In the genomic region with DNA sequence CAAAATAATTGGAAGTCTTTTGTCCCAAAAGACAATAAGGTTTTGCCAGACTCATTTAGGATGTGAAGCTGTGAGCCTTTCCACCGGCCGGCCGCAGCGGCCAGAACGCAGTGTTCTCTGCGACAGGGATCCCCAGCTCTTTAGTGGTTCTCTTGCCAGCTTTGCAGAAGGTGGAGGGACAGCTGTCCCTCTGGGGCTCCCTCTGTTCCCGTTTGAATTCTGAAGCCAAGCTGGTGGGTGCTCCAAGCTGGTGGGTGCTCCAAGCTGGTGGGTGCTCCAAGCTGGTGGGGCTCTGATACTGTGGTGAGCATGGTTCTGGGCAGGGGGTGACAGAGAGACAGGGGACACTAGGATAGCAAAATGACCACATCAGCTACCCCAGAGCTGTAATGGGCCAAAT, we compare ENCODE assay signal across 12 mouse cellular contexts. TPM values are rescaled to one million over a fixed set of nuclear protein-coding genes. Genes with fewer than 3 reads are reported as not detected.
DNase-seq lines count a peak whose midpoint lies in the region; ATAC-seq lines count a peak whose summit lies in the region.
"Had no signal": no experiment of that assay in that cellular context is flagged by ENCODE, and none has a peak within 500 bp of the region (broad histone marks: within the 10 kb centered on the region; RNA-seq: fewer than 3 reads in every experiment).

No protein-coding gene starts in this region.

- H3K4me2 ChIP-seq in forebrain, embryonic 15.5 days (replicated peaks) = no peak overlapping the region
- H3K4me2 ChIP-seq in forebrain, embryonic 11.5 days (ENCODE audit: low read depth, low read length, severe bottlenecking) = no peak overlapping the region
- H3K4me2 ChIP-seq in hindbrain, embryonic 16.5 days (ENCODE audit: low read length) = no peak overlapping the region
- H3K4me2 ChIP-seq: embryonic facial prominence, embryonic 15.5 days; limb, embryonic 15.5 days had no signal

- DNase-seq in forebrain, embryonic 11.5 days (ENCODE audit: low spot score) = no peak
- DNase-seq in hindbrain, embryonic 10.5 days (ENCODE audit: low spot score) = no peak
- peak; percentile 77 for DNase-seq in layer of hippocampus, adult 9-11 months
- DNase-seq in adrenal gland, postnatal 25 days = no peak
- no peak for DNase-seq in embryo, embryonic 11 days
- DNase-seq: cerebellum, adult 9-11 months; kidney, adult 2 months had no signal

- peaks cover 28% of the 10 kb centered on the region for H3K4me1 ChIP-seq in forebrain, embryonic 15.5 days
- H3K4me1 ChIP-seq in forebrain, embryonic 11.5 days (replicated peaks; ENCODE audit: control insufficient read depth, insufficient read depth, low read length) = 0 out of 2 replicates have a peak, but pooled peaks cover 2% of the 10 kb centered on the region
- peaks cover 37% of the 10 kb centered on the region for H3K4me1 ChIP-seq in hindbrain, embryonic 10.5 days (replicated peaks)
- peaks cover 5% of the 10 kb centered on the region for H3K4me1 ChIP-seq in hindbrain, embryonic 16.5 days (ENCODE audit: control insufficient read depth, insufficient read depth, low read depth, low read length)
- peaks cover 12% of the 10 kb centered on the region for H3K4me1 ChIP-seq in brown adipose tissue, adult 24 weeks (ENCODE audit: control insufficient read depth, insufficient read depth, insufficient read length, low read length)

- ATAC-seq in forebrain, embryonic 15.5 days (replicated peaks) = no peak
- ATAC-seq in forebrain, embryonic 11.5 days (replicated peaks; ENCODE audit: low FRiP score) = no peak
- no peak for ATAC-seq in hindbrain, embryonic 16.5 days

- H3K27ac ChIP-seq in forebrain, embryonic 15.5 days (replicated peaks) = peak overlapping the region; percentile 40
- no peak overlapping the region for H3K27ac ChIP-seq in forebrain, embryonic 11.5 days (ENCODE audit: low read depth, low read length)
- peak overlapping the region; percentile 37; the same call in 1 of the 2 replicates for H3K27ac ChIP-seq in hindbrain, embryonic 10.5 days
- H3K27ac ChIP-seq in hindbrain, embryonic 16.5 days (ENCODE audit: low read depth, low read length) = no peak overlapping the region
- 0 out of 2 replicates have a peak overlapping the region, but pooled peaks have one; percentile 9 for H3K27ac ChIP-seq in brown adipose tissue, adult 24 weeks (replicated peaks; ENCODE audit: low read depth, low read length)

- H3K27me3 ChIP-seq in forebrain, embryonic 15.5 days = no peaks in the 10 kb centered on the region
- H3K27me3 ChIP-seq in forebrain, embryonic 11.5 days (ENCODE audit: control insufficient read depth, insufficient read depth, low read length) = no peaks in the 10 kb centered on the region
- no peaks in the 10 kb centered on the region for H3K27me3 ChIP-seq in hindbrain, embryonic 10.5 days (ENCODE audit: insufficient read depth, poor library complexity, severe bottlenecking)
- H3K27me3 ChIP-seq in hindbrain, embryonic 16.5 days (replicated peaks; ENCODE audit: control insufficient read depth, insufficient read depth, low read length) = no peaks in the 10 kb centered on the region
- H3K27me3 ChIP-seq: embryonic facial prominence, embryonic 15.5 days; limb, embryonic 15.5 days had no signal

- WGBS in forebrain, embryonic 15.5 days = 32% methylated on average over 7 of the region's 7 CpGs
- 60% methylated on average over 7 of the region's 7 CpGs for WGBS in forebrain, embryonic 11.5 days
- 79% methylated on average over 7 of the region's 7 CpGs for WGBS in hindbrain, embryonic 10.5 days
- 65% methylated on average over 7 of the region's 7 CpGs for WGBS in hindbrain, embryonic 16.5 days

- no peaks in the 10 kb centered on the region for H3K36me3 ChIP-seq in forebrain, embryonic 15.5 days
- H3K36me3 ChIP-seq in forebrain, embryonic 11.5 days (ENCODE audit: control insufficient read depth, insufficient read depth, low read length) = no peaks in the 10 kb centered on the region
- H3K36me3 ChIP-seq in hindbrain, embryonic 10.5 days = no peaks in the 10 kb centered on the region
- H3K36me3 ChIP-seq in hindbrain, embryonic 16.5 days (ENCODE audit: control insufficient read depth, insufficient read depth, low read length) = no peaks in the 10 kb centered on the region
- H3K36me3 ChIP-seq: embryonic facial prominence, embryonic 15.5 days had no signal

- no peak overlapping the region for H3K9ac ChIP-seq in forebrain, embryonic 15.5 days (replicated peaks)
- H3K9ac ChIP-seq in forebrain, embryonic 11.5 days (ENCODE audit: low read length) = no peak overlapping the region
- no peak overlapping the region for H3K9ac ChIP-seq in hindbrain, embryonic 16.5 days (ENCODE audit: low read depth, low read length)
- H3K9ac ChIP-seq: embryonic facial prominence, embryonic 15.5 days; limb, embryonic 15.5 days had no signal

- H3K9me3 ChIP-seq in forebrain, embryonic 15.5 days = no peaks in the 10 kb centered on the region
- no peaks in the 10 kb centered on the region for H3K9me3 ChIP-seq in forebrain, embryonic 11.5 days (ENCODE audit: control insufficient read depth, low read length)
- no peaks in the 10 kb centered on the region for H3K9me3 ChIP-seq in hindbrain, embryonic 10.5 days
- no peaks in the 10 kb centered on the region for H3K9me3 ChIP-seq in hindbrain, embryonic 16.5 days (ENCODE audit: control insufficient read depth, low read length)
- H3K9me3 ChIP-seq: embryonic facial prominence, embryonic 15.5 days; limb, embryonic 15.5 days had no signal

- no peak overlapping the region for H3K4me3 ChIP-seq in forebrain, embryonic 15.5 days
- H3K4me3 ChIP-seq in forebrain, embryonic 11.5 days (ENCODE audit: low read depth, low read length) = no peak overlapping the region
- H3K4me3 ChIP-seq in hindbrain, embryonic 10.5 days = no peak overlapping the region
- no peak overlapping the region for H3K4me3 ChIP-seq in hindbrain, embryonic 16.5 days (ENCODE audit: low read length)
- no peak overlapping the region for H3K4me3 ChIP-seq in brown adipose tissue, adult 24 weeks (ENCODE audit: insufficient read depth, low read depth, low read length)
- H3K4me3 ChIP-seq: embryonic facial prominence, embryonic 15.5 days; limb, embryonic 15.5 days had no signal

RNA-seq across cellular contexts. Expression of a gene that starts 30.5 kb away (rescaled TPM):
- 1.2 TPM in 2 replicates for polyA plus RNA-seq in forebrain, embryonic 15.5 days (2015; fragmentation: Nextera tagmentation; extraction: Ambion mirVana)
- polyA plus RNA-seq in forebrain, embryonic 11.5 days (2014; fragmentation: Nextera tagmentation; extraction: Ambion mirVana) = 1.0 and 1.3 TPM in 2 replicates
- 1.6 and 2.1 TPM in 2 replicates for polyA plus RNA-seq in hindbrain, embryonic 10.5 days (2016; fragmentation: Nextera tagmentation; extraction: Ambion mirVana)
- polyA plus RNA-seq in hindbrain, embryonic 16.5 days (2015; fragmentation: Nextera tagmentation; extraction: Ambion mirVana) = 2.0 and 2.6 TPM in 2 replicates
- 0.40 TPM in 1 of 2 replicates, not detected in the other for polyA plus RNA-seq in brown adipose tissue, adult 24 weeks (2012; ENCODE audit: insufficient read depth, insufficient read length, missing spikeins)
- 2.4 and 2.5 TPM in 2 replicates for total RNA-seq in adrenal gland, postnatal 25 days (2021)

Comparison
In these comparisons a context has a peak if more than half of its experiments do, and no peak if none do; other contexts are left out.
1. H3K27ac ChIP-seq: peak in forebrain, embryonic 15.5 days (single experiment), hindbrain, embryonic 10.5 days (single experiment) and brown adipose tissue, adult 24 weeks (single experiment); none in forebrain, embryonic 11.5 days (single experiment) and hindbrain, embryonic 16.5 days (single experiment).